Mouse (Mus musculus): ENCODE results near the gene Ism2. TPM values are rescaled to one million over a fixed set of nuclear protein-coding genes. Genes with fewer than 3 reads are reported as not detected.
"Not testable (repeated sequence)": the region's sequence is repeated elsewhere in the genome, so short reads cannot be mapped to it uniquely, and the experiment has no call there.

Ism2 gene
- polyA plus RNA-seq, 1 experiment from 2014 or later, result 1.8 TPM

DNA sequence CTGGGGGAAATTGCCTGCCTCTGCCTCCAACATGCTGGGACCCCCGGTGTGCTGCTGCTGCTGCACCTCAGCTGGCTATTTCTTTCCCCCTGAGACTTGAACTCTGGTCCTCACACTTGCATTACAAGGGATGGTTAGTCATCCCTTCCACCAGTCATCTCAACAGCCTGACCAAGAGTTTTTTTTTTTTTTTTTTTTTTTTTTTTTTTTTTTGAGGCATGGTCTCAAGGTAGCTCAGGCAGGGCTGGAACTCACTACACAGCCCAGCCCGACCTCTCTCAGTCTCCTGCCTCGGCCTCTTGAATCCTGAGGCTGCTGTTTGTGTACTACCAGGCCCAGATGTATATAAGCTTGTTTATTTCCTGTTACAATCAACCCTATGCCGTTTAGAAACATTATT is 15.2 kb downstream of the Ism2 start:
- H3K4me3 ChIP-seq, result no peak overlapping the region
- 78% methylated on average over 4 of the region's 4 CpGs for WGBS

DNA sequence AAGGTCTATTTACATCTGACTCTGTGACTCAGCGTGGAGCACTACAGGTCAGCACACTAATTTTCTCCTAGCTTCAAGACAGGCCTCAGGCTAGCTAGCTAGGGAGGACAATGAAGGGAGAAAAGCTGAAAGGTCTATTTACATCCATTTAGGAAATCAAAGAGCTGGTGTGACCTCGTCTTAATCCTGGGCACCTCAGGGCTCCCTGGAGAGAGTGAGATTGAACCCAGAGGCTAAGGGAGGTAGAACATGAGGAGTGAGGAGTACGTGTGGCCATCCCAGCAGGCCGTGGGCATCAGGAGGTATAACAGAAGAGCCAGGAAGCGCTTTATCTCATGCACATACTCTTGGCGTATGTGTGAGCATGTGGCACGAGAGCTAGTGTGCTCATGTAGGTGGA is 15.8 kb downstream of the Ism2 start:
- H3K4me1 ChIP-seq, result no peaks in the 10 kb centered on the region
- H3K9me3 ChIP-seq, result no peaks in the 10 kb centered on the region
- no peak overlapping the region for H3K27ac ChIP-seq
- no peak for ATAC-seq (replicated peaks)
- no peak overlapping the region for H3K9ac ChIP-seq
- no peak overlapping the region for H3K4me3 ChIP-seq
- no peaks in the 10 kb centered on the region for H3K36me3 ChIP-seq (replicated peaks)
- 57% methylated on average over 7 of the region's 7 CpGs for WGBS
- H3K4me2 ChIP-seq, result no peak overlapping the region
- no peaks in the 10 kb centered on the region for H3K27me3 ChIP-seq (replicated peaks)

More for the DNA sequence above, 15.2 kb downstream of the Ism2 start:
- Histone ChIP-seq H3K9ac (no peak overlapping the region), H3K36me3 (replicated peaks) (no peaks in the 10 kb centered on the region), H3K4me1 (no peaks in the 10 kb centered on the region), H3K27ac (no peak overlapping the region), H3K4me2 (no peak overlapping the region), H3K9me3 (no peaks in the 10 kb centered on the region), H3K27me3 (replicated peaks) (no peaks in the 10 kb centered on the region)
- no peak for ATAC-seq (replicated peaks)

DNA sequence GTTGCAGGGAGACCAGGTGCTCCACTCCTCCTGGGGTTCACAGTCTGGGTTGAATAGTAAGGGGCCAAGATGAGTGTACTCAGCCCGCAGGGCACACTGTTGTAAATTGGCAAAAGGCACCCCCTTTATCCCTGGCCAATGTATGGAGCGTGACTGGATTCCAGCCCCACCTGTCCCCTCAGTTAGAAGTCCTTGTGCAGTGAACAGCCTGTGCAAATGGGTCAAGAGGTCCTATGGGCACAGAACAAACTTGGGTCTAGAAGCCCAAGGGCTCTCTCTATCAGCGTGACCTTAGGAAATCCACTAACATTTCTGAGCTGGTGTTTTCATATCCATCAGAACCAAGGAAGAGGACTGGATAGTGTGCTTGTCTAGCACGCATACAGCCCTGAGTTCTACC is 16.8 kb downstream of the Ism2 start:
- WGBS, result 93% methylated on average over 4 of the region's 4 CpGs
- no peak for ATAC-seq (replicated peaks)
- H3K4me1 ChIP-seq, result no peaks in the 10 kb centered on the region
- no peaks in the 10 kb centered on the region for H3K9me3 ChIP-seq
- H3K4me3 ChIP-seq, result no peak overlapping the region
- H3K27ac ChIP-seq, result no peak overlapping the region
- no peaks in the 10 kb centered on the region for H3K27me3 ChIP-seq (replicated peaks)
- H3K9ac ChIP-seq, result no peak overlapping the region
- no peaks in the 10 kb centered on the region for H3K36me3 ChIP-seq (replicated peaks)
- H3K4me2 ChIP-seq, result no peak overlapping the region

DNA sequence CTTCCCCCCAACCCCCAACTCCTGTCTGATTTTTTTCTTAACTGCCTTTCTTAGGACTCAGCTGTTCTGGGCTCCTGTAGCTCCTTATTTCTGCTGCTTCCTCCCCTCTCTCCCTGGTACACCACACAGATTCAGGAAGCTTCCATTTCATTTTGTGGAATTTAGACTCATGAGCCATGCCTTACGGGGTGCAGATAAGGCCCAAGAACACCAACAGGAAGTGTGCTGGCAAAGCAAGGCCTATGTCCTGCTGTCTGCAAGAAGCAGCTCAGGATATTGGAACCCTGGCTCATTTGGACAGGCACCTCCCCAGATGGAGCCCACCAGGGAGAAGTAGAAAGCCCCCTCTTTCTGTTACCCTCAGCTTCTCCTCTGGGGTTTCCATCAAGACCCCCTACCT is 17.7 kb downstream of the Ism2 start:
- Histone ChIP-seq H3K9me3 (no peaks in the 10 kb centered on the region), H3K4me1 (no peaks in the 10 kb centered on the region), H3K4me2 (no peak overlapping the region), H3K27me3 (replicated peaks) (no peaks in the 10 kb centered on the region), H3K36me3 (replicated peaks) (no peaks in the 10 kb centered on the region), H3K9ac (no peak overlapping the region), H3K4me3 (no peak overlapping the region), H3K27ac (no peak overlapping the region)
- ATAC-seq (replicated peaks), result no peak
- 100% methylated on average over 1 of the region's 1 CpGs for WGBS

DNA sequence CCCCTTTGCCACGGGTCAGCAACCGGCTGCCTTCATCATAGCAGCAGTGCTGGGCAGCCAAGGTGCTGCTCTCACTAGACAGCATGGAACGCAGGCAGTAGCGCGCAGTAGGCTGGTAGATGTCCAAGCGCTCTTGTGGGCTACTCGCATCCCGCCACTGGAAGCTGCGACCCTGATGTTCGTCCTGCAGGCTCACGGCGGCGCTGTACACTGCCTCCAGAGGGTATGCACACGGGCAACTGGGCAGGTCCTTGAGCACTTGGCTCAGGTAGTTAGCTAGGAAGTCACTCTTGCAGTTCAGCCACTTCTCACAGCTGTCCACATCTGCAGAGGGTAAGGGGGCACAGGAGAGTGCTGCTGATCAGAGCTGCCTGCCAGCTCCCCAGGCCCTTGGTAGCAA is 19.6 kb downstream of the Ism2 start:
- Histone ChIP-seq H3K9ac (no peak overlapping the region), H3K36me3 (replicated peaks) (peaks cover 9% of the 10 kb centered on the region; the same call in 1 of the 2 replicates), H3K27ac (no peak overlapping the region), H3K4me1 (no peaks in the 10 kb centered on the region), H3K4me3 (no peak overlapping the region), H3K9me3 (no peaks in the 10 kb centered on the region), H3K4me2 (no peak overlapping the region), H3K27me3 (replicated peaks) (no peaks in the 10 kb centered on the region)
- WGBS, result 34% methylated on average over 14 of the region's 14 CpGs
- no peak for ATAC-seq (replicated peaks)

DNA sequence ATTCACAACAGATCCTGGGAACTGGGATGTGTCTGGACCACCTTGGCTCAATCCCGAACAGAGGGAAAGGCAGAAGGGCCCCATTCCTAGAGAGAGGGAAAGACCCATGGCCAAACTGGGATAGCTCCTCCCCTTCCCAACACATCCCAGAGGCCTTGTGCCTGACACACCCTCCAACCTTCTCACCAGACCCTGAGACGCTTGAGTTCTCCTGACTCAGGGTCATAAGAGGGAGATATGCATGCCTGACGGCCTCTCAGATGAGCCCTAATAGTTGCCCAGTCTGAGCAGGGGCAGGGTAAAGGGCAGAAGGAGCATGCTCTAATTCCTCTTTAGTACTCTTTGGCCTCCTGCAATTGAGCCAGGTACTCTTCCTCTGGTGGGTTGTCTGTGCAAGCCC is 20.2 kb downstream of the Ism2 start:
- Histone ChIP-seq H3K9me3 (no peaks in the 10 kb centered on the region), H3K36me3 (replicated peaks) (peaks cover 13% of the 10 kb centered on the region; the same call in 1 of the 2 replicates), H3K27me3 (replicated peaks) (no peaks in the 10 kb centered on the region), H3K9ac (no peak overlapping the region), H3K4me3 (no peak overlapping the region), H3K4me1 (no peaks in the 10 kb centered on the region), H3K27ac (no peak overlapping the region), H3K4me2 (no peak overlapping the region)
- ATAC-seq (replicated peaks), result no peak
- 53% methylated on average over 3 of the region's 3 CpGs for WGBS

DNA sequence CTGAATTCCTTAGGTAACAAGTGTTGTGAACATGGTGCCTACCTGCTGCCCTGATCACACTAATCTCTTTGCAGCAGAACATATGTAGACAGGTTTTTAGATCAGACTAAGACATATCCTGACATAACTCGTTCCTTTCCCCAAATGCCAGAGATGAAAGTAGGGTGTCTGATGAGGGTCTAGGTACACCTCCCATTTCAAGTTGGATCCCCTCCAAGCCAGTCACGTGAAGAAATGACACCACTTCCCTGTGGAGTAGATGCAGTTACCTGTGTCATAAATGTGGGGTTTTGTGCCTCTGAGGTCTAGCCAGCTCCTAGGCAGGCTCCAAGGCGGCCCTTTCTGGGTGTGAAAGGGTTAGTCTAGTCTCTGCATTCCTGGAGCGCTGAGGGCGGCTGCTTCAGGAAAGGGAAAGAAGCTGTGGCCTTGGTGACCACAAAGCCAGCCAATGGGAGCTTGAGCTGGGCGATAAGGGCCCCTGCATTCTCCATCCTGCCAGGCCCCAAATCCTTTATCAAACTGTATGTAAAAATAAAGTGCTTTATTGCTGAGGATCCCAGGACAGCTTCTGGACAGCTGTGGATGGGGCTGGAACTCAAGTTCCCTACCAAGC is 21.3 kb downstream of the Ism2 start:
- H3K4me1 ChIP-seq, result no peaks in the 10 kb centered on the region
- H3K27me3 ChIP-seq (replicated peaks), result no peaks in the 10 kb centered on the region
- no peak overlapping the region for H3K9ac ChIP-seq
- no peaks in the 10 kb centered on the region for H3K9me3 ChIP-seq
- ATAC-seq (replicated peaks), result no peak
- H3K4me3 ChIP-seq, result no peak overlapping the region
- WGBS, result 26% methylated on average over 6 of the region's 6 CpGs
- H3K4me2 ChIP-seq, result no peak overlapping the region
- H3K27ac ChIP-seq, result no peak overlapping the region
- peaks cover 23% of the 10 kb centered on the region for H3K36me3 ChIP-seq (replicated peaks)

DNA sequence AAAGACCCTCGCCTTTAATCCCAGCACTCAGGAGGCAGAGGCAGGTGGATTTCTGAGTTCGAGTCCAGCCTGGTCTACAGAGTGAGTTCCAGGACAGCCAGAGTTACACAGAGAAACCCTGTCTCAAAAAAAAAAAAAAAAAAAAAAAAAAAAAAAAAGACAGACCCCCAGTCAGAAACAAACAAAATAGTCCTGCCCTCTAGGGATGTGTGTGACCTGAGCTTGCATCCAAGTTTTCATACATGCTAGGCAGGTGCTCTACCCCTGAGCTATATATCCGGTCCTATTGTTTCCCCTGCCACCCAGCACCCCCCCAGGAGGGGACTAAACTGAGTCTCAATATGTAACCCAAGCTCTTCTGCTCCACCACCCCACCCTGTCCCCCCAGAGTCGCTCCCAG is 22.3 kb downstream of the Ism2 start:
- H3K27ac ChIP-seq; H3K9ac ChIP-seq; H3K4me3 ChIP-seq; H3K4me1 ChIP-seq; ATAC-seq (replicated peaks); H3K4me2 ChIP-seq; H3K9me3 ChIP-seq; H3K27me3 ChIP-seq (replicated peaks): not testable (repeated sequence)
- WGBS, result 90% methylated on average over 4 of the region's 4 CpGs
- peaks cover 31% of the 10 kb centered on the region for H3K36me3 ChIP-seq (replicated peaks)

DNA sequence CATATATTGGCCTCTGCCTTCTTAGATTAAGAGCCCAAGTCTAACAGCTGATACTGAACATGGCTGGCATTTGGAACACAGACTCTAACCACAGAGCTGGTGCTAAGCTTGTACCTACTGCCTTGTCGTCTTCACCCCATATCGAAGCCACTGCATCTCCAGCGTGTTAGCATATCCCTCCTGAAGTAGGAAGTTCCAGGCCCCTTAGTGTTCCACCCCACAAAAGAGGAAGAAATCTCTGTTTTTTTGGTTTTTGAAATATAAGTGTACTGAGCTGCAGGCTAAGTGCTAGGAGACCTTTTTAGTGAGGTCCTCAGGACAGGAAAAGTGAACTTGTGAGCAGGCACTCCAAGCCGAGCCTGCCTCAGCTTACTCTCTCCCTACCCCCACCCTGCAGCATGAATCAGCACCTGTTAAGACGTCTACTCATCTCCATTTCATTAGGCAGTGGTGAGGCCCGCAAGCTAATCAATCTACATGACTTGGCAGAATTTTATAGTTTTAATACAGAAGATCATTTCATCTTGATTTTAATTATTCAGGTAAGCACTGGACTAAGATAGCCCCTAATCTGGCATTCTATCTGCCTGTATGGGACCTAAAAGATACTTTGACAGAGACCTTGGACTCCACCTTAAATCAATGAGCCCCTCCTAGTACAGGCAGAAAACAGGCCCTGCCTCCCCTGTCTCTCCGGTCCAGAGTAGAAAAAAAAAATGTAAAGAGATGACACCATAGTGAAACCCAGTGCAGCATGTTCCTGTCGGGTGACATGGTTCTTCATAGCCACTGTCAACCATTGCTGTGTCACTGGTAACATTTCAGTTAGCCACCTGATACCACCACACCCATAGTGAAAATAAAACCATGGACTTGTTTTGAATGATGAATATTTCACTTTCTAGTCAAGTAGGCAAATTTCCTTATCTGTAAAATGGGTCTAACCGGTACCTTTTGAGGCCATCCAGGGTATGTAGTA is 24.4 kb downstream of the Ism2 start:
- Histone ChIP-seq H3K27me3 (replicated peaks) (no peaks in the 10 kb centered on the region), H3K4me1 (no peaks in the 10 kb centered on the region), H3K36me3 (replicated peaks) (peaks cover 43% of the 10 kb centered on the region), H3K9me3 (no peaks in the 10 kb centered on the region), H3K4me3 (no peak overlapping the region), H3K4me2 (no peak overlapping the region), H3K9ac (no peak overlapping the region), H3K27ac (no peak overlapping the region)
- WGBS, result 91% methylated on average over 9 of the region's 9 CpGs
- ATAC-seq (replicated peaks), result no peak

DNA sequence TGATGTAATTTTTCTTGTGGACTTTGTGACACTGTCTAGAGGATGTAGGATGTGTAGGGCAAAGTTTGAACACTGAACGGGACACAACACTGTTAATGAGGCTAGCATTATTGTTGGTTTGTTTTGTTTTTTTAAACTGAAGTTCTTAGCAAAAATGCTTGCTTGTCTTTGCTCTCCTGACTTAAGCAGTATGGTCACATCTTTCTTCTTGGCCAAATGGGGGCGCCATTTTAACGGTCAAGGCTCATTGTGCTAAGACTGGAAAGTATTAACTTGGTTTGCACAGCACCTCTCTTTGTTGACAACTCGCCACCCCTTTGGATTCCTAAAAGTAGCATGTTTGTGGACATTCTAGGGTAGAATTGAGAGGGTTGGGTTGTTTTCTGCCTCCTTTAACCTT is 31.8 kb downstream of the Ism2 start:
- 24% methylated on average over 4 of the region's 4 CpGs for WGBS
- no peak overlapping the region for H3K27ac ChIP-seq
- no peaks in the 10 kb centered on the region for H3K27me3 ChIP-seq (replicated peaks)
- peak overlapping the region; percentile 85; the same call in 1 of the 2 replicates for H3K9ac ChIP-seq
- H3K36me3 ChIP-seq (replicated peaks), result peaks cover 32% of the 10 kb centered on the region
- no peaks in the 10 kb centered on the region for H3K9me3 ChIP-seq
- H3K4me1 ChIP-seq, result peaks cover 30% of the 10 kb centered on the region
- peak overlapping the region; percentile 93 for H3K4me2 ChIP-seq
- peak overlapping the region; percentile 83 for H3K4me3 ChIP-seq
- ATAC-seq (replicated peaks), result no peak

DNA sequence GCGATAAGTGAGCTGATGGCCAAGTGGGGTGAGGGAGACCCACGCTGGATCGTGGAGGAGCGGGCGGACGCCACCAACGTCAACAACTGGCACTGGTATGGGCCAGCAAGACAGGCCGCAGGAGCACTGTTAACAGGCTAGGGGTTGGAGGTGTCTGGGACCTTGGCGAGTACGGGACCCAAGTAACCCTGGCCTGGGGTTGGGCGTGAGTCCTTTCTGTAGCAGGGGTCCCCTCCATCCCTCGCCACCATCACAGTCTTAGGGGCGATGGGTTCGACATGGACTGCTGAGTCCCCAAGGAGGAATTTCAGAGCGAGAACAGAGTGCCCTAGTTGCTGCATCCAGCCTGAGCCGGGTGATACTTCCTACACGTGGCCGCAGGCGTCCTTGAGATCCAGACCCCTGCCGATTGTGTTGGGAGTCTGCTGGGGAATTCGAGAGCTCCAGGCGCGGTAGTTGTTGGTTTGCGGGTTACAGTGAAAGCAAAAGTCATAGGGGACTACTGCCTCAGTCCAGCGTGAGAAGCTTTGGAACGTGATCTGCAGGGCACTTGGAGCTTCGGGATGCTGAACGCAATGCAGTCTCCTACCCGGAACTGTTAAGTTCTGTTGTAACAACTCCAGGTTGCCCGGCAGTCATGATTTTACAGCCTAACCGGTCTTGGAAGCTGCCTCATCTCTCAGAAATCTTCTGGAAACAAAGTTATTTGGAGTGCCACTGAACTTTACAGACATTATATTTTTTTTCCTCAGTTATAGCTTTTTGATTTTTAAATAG is 32.5 kb downstream of the Ism2 start:
- no peak; the same call in 1 of the 2 replicates for ATAC-seq (replicated peaks)
- peak overlapping the region; percentile 83 for H3K4me3 ChIP-seq
- H3K27ac ChIP-seq, result peak overlapping the region; percentile 87
- no peaks in the 10 kb centered on the region for H3K9me3 ChIP-seq
- peak overlapping the region; percentile 93 for H3K4me2 ChIP-seq
- peaks cover 30% of the 10 kb centered on the region for H3K4me1 ChIP-seq
- H3K36me3 ChIP-seq (replicated peaks), result peaks cover 34% of the 10 kb centered on the region
- no peaks in the 10 kb centered on the region for H3K27me3 ChIP-seq (replicated peaks)
- under 1% methylated on average over 31 of the region's 31 CpGs for WGBS
- peak overlapping the region; percentile 85 for H3K9ac ChIP-seq

Data from midbrain, embryonic 15.5 days (tissue).